Mouse (Mus musculus) liver, embryonic 14.5 days (tissue): ENCODE results near the gene Tmprss13. TPM values are rescaled to one million over a fixed set of nuclear protein-coding genes. Genes with fewer than 3 reads are reported as not detected.

ENCODE experiments used
- ATAC-seq: fragments of 200-750 bp; cut with Nextera tagmentation; 2 replicates; pipeline ENCODE4 v1.8.0; 2017; ENCODE audit warnings: moderate number of reproducible peaks, mild to moderate bottlenecking, moderate library complexity; ENCODE audit not compliant: insufficient read depth
- DNase-seq, 3 experiments: peaks; one replicate each; pipeline ENCODE4 v3.0.0-alpha.2; 2012 to 2013; ENCODE audit warnings: low read depth in 3 of 3, low spot score in 3 of 3
- H3K27ac ChIP-seq: fragments of 300-500 bp; sonication (generic); 2 replicates; pipeline ENCODE4 v1.5.1; 2014; ENCODE audit warnings: moderate library complexity, mild to moderate bottlenecking, control low read depth, inconsistent platforms
- H3K27me3 ChIP-seq: fragments of 300-500 bp; sonication (generic); 2 replicates; pipeline ENCODE4 v1.6.1; 2014; ENCODE audit warnings: mild to moderate bottlenecking, low read length, moderate library complexity; ENCODE audit not compliant: control insufficient read depth, insufficient read depth
- H3K36me3 ChIP-seq: fragments of 300-500 bp; sonication (generic); replicated peaks from 2 replicates; pipeline ENCODE4 v1.6.1; 2014; ENCODE audit warnings: low read depth; ENCODE audit not compliant: control insufficient read depth, insufficient read depth
- H3K4me1 ChIP-seq, 2 experiments: fragments of 200-500 bp in 1 of 2; fragments of 300-500 bp in 1 of 2; sonication (generic) in 1 of 2; replicated peaks; 2 replicates each; pipeline ENCODE4 v1.6.1; 2012 to 2014; ENCODE audit warnings: antibody characterized with exemption in 1 of 2, inconsistent platforms in 1 of 2, low read length in 1 of 2; ENCODE audit not compliant: control insufficient read depth in 2 of 2, insufficient read depth in 2 of 2
- H3K4me2 ChIP-seq: fragments of 300-500 bp; sonication (generic); 2 replicates; pipeline ENCODE4 v1.6.1; 2014; ENCODE audit warnings: low read depth, mild to moderate bottlenecking, control low read depth, moderate library complexity
- H3K4me3 ChIP-seq, 2 experiments: fragments of 200-500 bp in 1 of 2; fragments of 300-500 bp in 1 of 2; sonication (generic) in 1 of 2; 2 replicates each; pipeline ENCODE4 v1.5.1; 2012 to 2014; ENCODE audit warnings: low read depth in 2 of 2, low read length in 2 of 2, mild to moderate bottlenecking in 2 of 2, control low read depth in 1 of 2, inconsistent platforms in 1 of 2, moderate library complexity in 1 of 2; ENCODE audit not compliant: insufficient read depth in 1 of 2
- H3K9ac ChIP-seq: fragments of 300-500 bp; sonication (generic); replicated peaks from 2 replicates; pipeline ENCODE4 v1.6.1; 2014; ENCODE audit warnings: mild to moderate bottlenecking, control low read depth, moderate library complexity
- H3K9me3 ChIP-seq: fragments of 300-500 bp; sonication (generic); 2 replicates; pipeline ENCODE4 v1.6.1; 2016; ENCODE audit warnings: low read length, mixed read lengths; ENCODE audit not compliant: control insufficient read depth
- CTCF ChIP-seq: IDR thresholded peaks from 2 replicates; pipeline ENCODE4 v1.5.1; 2016; ENCODE audit warnings: antibody characterized with exemption, low read depth, control low read depth
- EP300 ChIP-seq: IDR thresholded peaks from 2 replicates; pipeline ENCODE4 v1.6.1; 2016; ENCODE audit warnings: antibody characterized with exemption, low read depth
- WGBS: fragments of 180-500 bp; shearing (Covaris S2); extraction: QIAGEN DNeasy Blood & Tissue Kit; methylation state at CpG from one replicate; pipeline ENCODE4 v1.1.7; 2014; ENCODE audit not compliant: insufficient replicate concordance; 5-methylcytosine and 5-hydroxymethylcytosine counted together
- polyA plus RNA-seq, 2 experiments: library from polyadenylated mRNA; depleted of rRNA in 1 of 2; stranded (reverse) in 1 of 2; unstranded in 1 of 2; fragments of >200 nt; fragmentation: Nextera tagmentation in 1 of 2; extraction: Ambion mirVana in 1 of 2; gene quantifications; 2 replicates each; pipeline versions ENCODE4 v1.2.1 to v1.2.3; 2012 to 2014

Tmprss13 gene
- polyA plus RNA-seq, 2 experiments = not detected

DNA sequence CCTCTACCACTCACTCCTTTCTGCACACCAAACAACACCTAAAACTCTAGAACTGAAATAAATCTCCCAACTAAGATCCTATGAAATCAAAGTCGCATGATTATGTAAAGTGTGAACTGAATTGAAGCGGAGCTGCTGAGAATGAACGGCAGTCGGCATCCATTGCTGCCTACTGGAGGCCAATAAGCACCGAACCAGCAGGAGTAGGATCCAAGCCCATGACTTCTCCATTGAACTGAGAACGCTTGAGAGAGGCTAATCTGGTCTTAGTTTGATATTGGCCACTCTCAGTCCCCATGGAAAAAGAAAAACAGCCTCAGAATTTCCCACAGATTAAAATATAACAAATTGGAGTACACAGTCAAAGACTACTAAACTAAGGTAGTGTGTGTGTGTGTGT is 65.0 kb downstream of the Tmprss13 start:
- no peaks in the 10 kb centered on the region for H3K36me3 ChIP-seq
- no peaks in the 10 kb centered on the region for H3K4me1 ChIP-seq
- 64% methylated on average over 6 of the region's 6 CpGs for WGBS
- H3K27ac ChIP-seq = no peak overlapping the region
- H3K4me2 ChIP-seq = no peak overlapping the region
- ATAC-seq (no peak), DNase-seq (no peak)
- H3K9me3 ChIP-seq = no peaks in the 10 kb centered on the region
- no peak overlapping the region for H3K9ac ChIP-seq
- H3K4me3 ChIP-seq = no peak overlapping the region
- no peaks in the 10 kb centered on the region for H3K27me3 ChIP-seq
- TF ChIP-seq EP300 = no peak
- TF ChIP-seq CTCF = no peak

DNA sequence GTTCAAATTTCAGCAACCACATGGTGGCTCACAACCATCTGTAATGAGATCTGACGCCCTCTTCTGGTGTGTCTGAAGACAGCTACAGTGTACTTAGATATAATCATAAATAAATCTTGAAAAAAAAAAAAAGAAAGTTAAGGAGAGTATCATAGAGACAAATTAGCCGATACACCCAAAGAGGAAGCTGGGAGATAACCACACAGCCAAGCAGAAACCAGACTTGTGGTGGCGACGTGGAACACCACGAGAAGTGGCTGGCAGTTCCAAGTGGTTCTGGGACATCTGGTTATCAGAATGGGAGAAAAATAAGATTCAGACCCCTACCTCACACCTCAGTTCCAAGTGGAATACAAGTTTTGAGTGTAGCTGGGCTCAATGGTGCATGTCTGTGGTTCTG is 67.8 kb downstream of the Tmprss13 start:
- ATAC-seq = no peak
- 28% methylated on average over 5 of the region's 5 CpGs for whole genome bisulfite sequencing
- Histone ChIP-seq H3K27me3 (no peaks in the 10 kb centered on the region), H3K9me3 (no peaks in the 10 kb centered on the region), H3K4me3 (no peak overlapping the region), H3K4me1 (no peaks in the 10 kb centered on the region), H3K27ac (no peak overlapping the region), H3K36me3 (no peaks in the 10 kb centered on the region), H3K4me2 (no peak overlapping the region), H3K9ac (no peak overlapping the region)
- no peak for DNase-seq
- TF ChIP-seq EP300 = no peak
- no peak for TF ChIP-seq CTCF

GRCm38 (mm10) chr9:45388385-45388994 is 69.6 kb downstream of the Tmprss13 start:
- Histone ChIP-seq H3K4me3 (no peak overlapping the region), H3K27me3 (no peaks in the 10 kb centered on the region), H3K27ac (no peak overlapping the region), H3K9me3 (no peaks in the 10 kb centered on the region), H3K9ac (no peak overlapping the region), H3K36me3 (no peaks in the 10 kb centered on the region), H3K4me1 (no peaks in the 10 kb centered on the region), H3K4me2 (no peak overlapping the region)
- peak; percentile 29 to 49 (median 38) for DNase-seq
- 30% methylated on average over 12 of the region's 12 CpGs for WGBS
- TF ChIP-seq EP300 = no peak
- peak; percentile 95 for TF ChIP-seq CTCF
- ATAC-seq = no peak

GRCm38 (mm10) chr9:45389596-45389995 is 70.7 kb downstream of the Tmprss13 start:
- Histone ChIP-seq H3K9ac (no peak overlapping the region), H3K27me3 (no peaks in the 10 kb centered on the region), H3K36me3 (no peaks in the 10 kb centered on the region), H3K27ac (no peak overlapping the region), H3K4me1 (no peaks in the 10 kb centered on the region), H3K4me3 (no peak overlapping the region), H3K4me2 (no peak overlapping the region), H3K9me3 (no peaks in the 10 kb centered on the region)
- no peak for ATAC-seq
- 68% methylated on average over 8 of the region's 8 CpGs for WGBS
- TF ChIP-seq EP300 = no peak
- no peak for TF ChIP-seq CTCF
- no peak for DNase-seq

- WGBS = 51% methylated on average over 7 of the region's 7 CpGs
- no peak overlapping the region for H3K4me2 ChIP-seq
Measured at GRCm38 (mm10) chr9:45391299-45391698, 72.4 kb downstream of the Tmprss13 start.

More at GRCm38 (mm10) chr9:45391299-45391698, 72.4 kb downstream of the Tmprss13 start:
- Histone ChIP-seq H3K4me1 (no peaks in the 10 kb centered on the region), H3K27ac (no peak overlapping the region), H3K36me3 (no peaks in the 10 kb centered on the region), H3K9ac (no peak overlapping the region), H3K27me3 (no peaks in the 10 kb centered on the region), H3K9me3 (no peaks in the 10 kb centered on the region), H3K4me3 (no peak overlapping the region)
- DNase-seq (no peak), ATAC-seq (no peak)
- TF ChIP-seq EP300 (no peak), CTCF (no peak)
